Mouse (Mus musculus) MEL-GATA-1-ER (cell line): ENCODE results near the gene Psmg4.

Experiments
- DNase-seq: peaks from one replicate; pipeline ENCODE4 v3.0.0-alpha.2; 2012; ENCODE audit warnings: low read depth; ENCODE audit errors: extremely low read depth

The Psmg4 gene

DNA sequence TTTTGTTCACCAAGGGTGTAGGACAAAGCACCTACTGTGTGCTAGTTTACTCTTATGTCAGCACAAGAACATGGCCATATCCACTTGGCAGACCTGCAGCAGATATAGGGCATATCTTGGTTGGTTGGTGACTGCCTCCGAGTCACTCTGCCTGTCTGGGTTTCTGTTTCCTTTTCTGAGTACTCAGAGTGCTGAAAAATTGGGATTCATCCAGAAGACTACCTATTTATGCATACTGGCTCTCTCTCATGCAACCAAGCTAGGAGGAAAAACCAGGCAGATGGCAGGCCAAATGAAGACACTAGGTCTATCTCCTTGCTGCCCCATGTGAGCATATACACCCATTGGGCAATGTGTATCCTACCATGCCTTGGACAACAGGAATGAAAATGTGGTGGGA lies 32.9 kb downstream of the Psmg4 start:
- DNase-seq, result no peak

DNA sequence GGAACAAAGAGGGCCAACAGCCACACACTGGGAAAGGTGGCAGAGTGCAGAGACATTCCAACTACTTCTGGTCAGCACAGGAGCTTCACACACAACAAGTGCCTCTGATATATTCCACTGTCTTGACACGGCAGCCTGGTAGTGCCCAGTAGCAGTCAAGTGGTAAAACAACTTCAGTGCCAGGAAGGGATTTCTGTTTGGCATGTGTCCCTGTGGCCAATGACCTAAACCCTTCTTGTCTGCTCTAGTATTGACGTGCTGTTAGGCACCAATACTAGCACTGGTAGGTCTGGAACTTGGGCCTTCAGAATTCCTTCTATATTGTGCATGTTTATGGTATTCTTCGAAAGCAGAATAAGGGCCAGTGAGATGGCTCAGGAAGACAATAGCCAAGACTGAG lies 42.5 kb downstream of the Psmg4 start:
- DNase-seq, result no peak

DNA sequence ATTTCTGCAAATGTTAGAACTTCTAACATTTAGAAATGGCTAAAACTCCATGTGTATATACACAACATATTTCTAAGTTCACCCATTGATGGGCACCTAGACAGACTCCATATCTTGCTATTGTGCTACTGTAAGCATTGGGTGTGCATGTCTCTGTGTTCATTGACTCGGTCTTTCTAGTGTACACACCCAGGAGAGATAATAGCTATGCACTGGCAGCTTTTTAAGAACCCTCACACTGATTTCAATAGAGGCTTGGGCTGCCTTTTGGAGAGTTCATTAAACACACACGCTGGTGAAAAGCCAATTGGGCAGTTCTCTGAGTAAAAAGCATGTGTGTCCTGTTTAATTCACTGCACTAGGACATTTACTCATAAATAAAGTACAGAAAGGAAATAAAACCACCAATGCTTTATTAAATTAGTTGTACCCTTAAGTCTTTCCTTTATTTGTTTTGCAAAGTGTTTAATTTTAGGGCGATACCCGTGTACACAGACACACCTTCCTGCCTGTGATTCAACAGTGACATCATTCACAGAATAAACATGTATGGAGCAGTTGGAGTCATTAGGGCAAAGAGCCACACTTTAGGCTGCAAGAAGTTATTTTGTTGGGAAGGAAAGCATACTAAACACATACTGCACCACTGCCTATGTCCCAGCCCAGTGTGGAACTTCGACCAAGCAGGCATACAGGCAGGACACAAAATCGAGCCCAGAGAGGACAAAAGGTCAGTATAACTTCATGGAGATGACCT lies 45.1 kb downstream of the Psmg4 start:
- no peak for DNase-seq

DNA sequence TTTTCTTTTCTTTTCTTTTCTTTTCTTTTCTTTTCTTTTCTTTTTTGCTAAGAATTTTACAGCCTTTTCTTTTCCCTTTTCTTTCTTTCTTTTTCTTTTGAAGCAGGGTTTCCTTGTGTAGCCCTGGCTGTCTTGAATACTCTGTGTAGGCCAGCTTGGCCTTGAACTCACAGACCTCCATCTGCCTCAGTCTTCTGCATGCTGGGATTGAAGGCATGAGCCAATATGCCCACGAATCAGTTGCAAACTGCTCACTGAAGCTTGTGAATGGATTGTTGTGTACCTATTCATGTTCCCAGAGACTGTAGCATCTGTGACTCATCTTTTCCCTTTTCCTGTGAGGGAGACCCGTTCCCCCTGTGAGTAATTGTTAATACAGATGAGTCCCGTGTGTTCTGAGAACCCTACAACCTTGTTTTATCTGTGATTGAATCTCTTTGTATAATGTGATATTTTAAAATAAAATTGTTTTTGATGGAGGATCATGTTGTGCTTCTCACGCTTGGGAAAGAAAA lies 48.6 kb downstream of the Psmg4 start:
- DNase-seq, result no peak

DNA sequence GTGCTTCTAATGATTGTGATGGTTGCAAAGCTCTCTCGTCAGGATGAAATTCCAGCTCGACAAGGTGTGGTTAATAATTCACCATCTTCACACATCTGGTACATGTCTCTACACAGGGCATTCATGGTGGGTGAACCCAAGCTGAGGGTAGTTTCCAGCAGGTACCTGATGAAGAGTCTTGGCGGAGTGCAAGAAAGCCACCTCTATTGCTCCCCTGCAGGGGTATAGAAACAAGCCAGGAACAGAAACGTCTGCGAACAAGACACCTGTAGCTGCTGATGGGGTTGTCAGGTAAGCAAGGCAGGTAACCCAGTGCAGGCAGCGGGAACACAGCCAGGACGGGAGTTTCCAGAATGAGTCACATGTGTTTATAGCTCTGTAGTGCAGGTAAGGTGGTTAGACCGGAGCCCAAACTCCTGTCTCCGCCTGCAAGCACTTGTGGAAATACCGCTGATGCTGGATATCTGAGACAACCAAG lies 50.0 kb downstream of the Psmg4 start:
- DNase-seq, result no peak

DNA sequence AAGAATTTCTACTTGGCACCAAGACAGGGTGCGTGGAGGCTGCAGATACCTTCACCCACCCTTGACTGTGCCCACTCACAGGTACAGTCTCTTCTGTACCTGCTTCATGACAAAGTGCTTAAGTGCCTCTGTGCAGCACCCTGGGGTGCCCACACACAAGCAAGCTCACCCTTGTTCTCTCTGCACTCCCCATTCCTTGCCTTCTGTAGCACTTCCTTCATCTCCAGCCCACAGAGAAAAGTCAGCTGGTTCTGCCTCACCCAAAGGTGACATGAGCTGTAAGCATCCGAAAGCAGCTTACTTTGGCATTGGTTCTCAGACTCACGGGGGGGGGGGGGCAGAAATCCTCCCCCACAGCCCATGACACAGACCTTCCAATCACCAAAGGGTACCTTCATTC lies 52.1 kb downstream of the Psmg4 start:
- no peak for DNase-seq

DNA sequence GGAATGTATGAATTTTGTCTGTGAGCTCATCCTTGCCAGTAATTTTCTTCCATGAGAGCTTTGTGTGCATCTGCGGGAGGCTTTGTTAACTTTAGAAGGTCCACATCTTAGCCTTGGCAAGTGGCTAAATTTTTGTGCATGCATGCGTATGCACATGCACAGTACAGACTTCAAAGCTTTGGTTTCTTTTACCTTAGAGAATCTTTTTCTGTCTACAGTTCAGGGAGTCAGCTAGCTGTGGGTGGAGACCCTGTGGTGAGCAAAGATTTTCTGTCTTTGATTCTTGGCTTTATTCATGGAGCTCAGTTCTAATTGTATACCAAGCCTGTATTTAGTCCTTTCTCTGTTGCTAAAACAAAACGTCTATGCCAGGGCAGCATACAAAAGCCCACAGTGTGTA lies 56.0 kb downstream of the Psmg4 start:
- DNase-seq, result no peak

DNA sequence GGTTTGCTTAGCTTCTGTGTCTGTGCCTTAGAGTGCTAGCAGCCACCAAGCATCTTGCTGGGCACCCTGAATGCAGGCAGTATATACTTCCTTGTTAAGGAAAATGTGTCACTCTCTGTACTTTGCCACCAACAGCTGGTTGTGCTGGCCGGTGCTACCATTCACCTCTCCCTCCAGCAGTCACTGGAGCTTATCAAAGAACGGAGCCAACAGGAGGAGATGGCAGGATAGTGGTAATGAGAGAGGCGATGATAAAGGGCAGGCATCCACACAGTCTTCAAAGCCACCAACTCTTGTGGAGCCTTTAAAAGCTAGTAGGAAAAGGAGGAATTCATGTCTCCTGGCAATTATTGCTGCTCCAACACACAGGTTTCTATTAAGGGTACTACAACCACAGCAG lies 57.0 kb downstream of the Psmg4 start:
- DNase-seq, result no peak

DNA sequence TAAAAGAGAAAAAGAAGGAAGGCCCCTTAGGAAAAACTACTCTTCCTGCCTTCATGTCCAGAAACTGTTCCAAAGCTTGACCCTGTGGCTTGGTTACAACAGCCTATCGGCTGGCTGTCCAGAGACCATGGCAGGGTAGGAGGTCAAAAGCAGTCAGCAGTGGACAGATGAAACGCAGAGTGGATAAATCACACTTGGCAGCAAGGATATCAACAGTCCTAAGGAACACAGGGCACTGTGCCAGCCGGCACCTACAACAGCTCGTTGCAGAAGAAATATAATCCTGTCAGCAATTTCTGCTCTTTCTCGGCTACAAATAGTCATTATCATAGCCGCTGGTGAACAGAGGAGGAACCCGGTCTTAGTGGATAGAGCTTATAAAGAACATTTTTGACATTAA lies 60.2 kb downstream of the Psmg4 start:
- DNase-seq, result no peak

DNA sequence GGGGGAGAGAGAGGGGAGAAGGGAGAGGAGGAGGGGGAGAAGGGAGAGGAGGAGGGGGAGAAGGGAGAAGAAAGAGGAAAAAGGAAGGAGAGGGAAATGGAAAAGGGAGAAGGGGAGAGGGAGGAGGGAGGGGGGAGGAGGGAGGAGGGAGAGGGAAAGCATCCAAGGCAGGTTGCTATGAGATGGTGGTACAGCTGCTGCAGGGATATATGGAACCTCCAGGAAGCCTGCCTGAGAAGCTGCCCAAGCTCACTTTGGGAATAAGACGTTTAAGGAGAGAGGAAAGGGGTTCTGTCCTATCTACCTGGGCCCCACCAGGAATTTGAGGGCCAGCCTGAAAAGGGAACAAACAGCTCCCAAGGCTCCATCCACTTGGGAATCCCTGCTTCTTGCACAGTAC lies 64.2 kb downstream of the Psmg4 start:
- DNase-seq, result no peak
